Mouse (Mus musculus) liver, postnatal 0 days (tissue): Measurements from ENCODE around the gene Itgb5.

ENCODE experiments used
- CTCF ChIP-seq: sonication (generic); IDR thresholded peaks from 2 replicates; pipeline ENCODE4 v1.5.1; 2016; ENCODE audit warnings: antibody characterized with exemption, low read depth
- EP300 ChIP-seq: IDR thresholded peaks from 2 replicates; pipeline ENCODE4 v1.6.1; 2016; ENCODE audit warnings: antibody characterized with exemption, low read depth, mild to moderate bottlenecking

DNA sequence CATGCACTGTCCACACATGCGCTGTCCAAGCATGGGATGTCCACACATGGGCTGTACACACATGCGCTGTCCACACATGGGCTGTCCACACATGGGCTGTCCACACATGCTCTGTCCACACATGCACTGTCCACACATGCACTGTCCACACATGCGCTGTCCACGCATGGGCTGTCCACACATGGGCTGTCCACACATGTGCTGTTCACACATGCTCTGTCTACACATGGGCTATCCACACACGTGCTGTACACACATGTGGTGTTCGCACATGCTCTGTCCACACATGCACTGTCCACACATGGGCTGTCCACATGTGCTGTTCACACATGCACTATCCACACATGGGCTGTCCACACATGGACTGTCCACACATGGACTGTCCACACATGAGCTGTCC lies 154.2 kb downstream of the Itgb5 start:
- TF ChIP-seq EP300 (no peak), CTCF (no peak)
